Mouse (Mus musculus): ENCODE results near the gene Fpgs.

- TF ChIP-seq CTCF (IDR thresholded peaks at IDR 0.05; ENCODE audit: extremely low read depth, insufficient read length, insufficient replicate concordance, low read depth, low read length) (no peak), POLR2A (IDR thresholded peaks at IDR 0.05; ENCODE audit: low read depth, low read length) (no peak)
These were observed 7.5 kb upstream of the Fpgs start for GRCm38 (mm10) chr2:32711301-32712056.

Measured in small intestine, adult 2 months (tissue).